Mouse (Mus musculus): Measurements from ENCODE around the gene Kcnk18.

DNA sequence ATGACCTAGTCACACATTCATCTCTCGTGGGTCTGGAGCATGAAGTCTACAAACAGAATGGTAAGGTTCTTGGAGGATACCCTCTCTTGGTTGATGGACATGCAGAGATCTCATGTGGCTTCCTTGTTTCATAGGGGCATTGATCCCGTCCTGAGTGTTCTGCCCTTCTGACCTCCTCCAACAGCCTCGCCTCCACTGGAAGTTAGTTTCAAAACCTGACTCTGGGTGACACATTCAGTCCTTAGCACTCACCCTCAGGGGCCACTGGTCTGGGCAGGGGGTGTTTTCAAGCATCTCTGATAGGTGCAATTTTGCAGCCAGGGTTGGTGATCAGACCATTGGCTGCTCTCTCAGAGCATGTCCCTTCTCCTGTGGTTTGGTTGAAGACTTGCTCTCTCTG, 19.6 kb downstream of the Kcnk18 start:
- TF ChIP-seq CTCF (IDR thresholded peaks at IDR 0.05; ENCODE audit: extremely low read depth, insufficient read depth, insufficient read length, insufficient replicate concordance) = no peak
- TF ChIP-seq POLR2A (IDR thresholded peaks at IDR 0.05; ENCODE audit: low read depth, low read length) = no peak

Measured in spleen, adult 2 months (tissue).